Mouse (Mus musculus) embryonic facial prominence, embryonic 14.5 days (tissue): ENCODE results near the gene Hps3. TPM values are rescaled to one million over a fixed set of nuclear protein-coding genes. Genes with fewer than 3 reads are reported as not detected.
"Not testable (repeated sequence)": the region's sequence is repeated elsewhere in the genome, so short reads cannot be mapped to it uniquely, and the experiment has no call there.

Experiments
- ATAC-seq: fragments of 200-750 bp; cut with Nextera tagmentation; 2 replicates; pipeline ENCODE4 v1.8.0; 2017; ENCODE audit warnings: low read depth, moderate number of reproducible peaks, moderate TSS enrichment
- DNase-seq: peaks from one replicate; pipeline ENCODE4 v3.0.0-alpha.2; 2015; ENCODE audit warnings: low spot score
- H3K27ac ChIP-seq: fragments of 300-500 bp; sonication (generic); replicated peaks from 2 replicates; pipeline ENCODE4 v1.5.1; 2014; ENCODE audit warnings: low read depth, mild to moderate bottlenecking, low read length, moderate library complexity
- H3K27me3 ChIP-seq: fragments of 300-500 bp; sonication (generic); replicated peaks from 2 replicates; pipeline ENCODE4 v1.6.1; 2014; ENCODE audit warnings: low read length; ENCODE audit not compliant: control insufficient read depth, insufficient read depth
- H3K36me3 ChIP-seq: fragments of 300-500 bp; sonication (generic); 2 replicates; pipeline ENCODE4 v1.6.1; 2014; ENCODE audit warnings: low read length, mixed read lengths; ENCODE audit not compliant: control insufficient read depth, insufficient read depth
- H3K4me1 ChIP-seq: fragments of 300-500 bp; sonication (generic); 2 replicates; pipeline ENCODE4 v1.6.1; 2014; ENCODE audit warnings: antibody characterized with exemption, low read length; ENCODE audit not compliant: control insufficient read depth, insufficient read depth
- H3K4me2 ChIP-seq: fragments of 300-500 bp; sonication (generic); 2 replicates; pipeline ENCODE4 v1.6.1; 2014; ENCODE audit warnings: low read depth, mild to moderate bottlenecking, low read length, moderate library complexity, mixed read lengths
- H3K4me3 ChIP-seq: fragments of 300-500 bp; sonication (generic); 2 replicates; pipeline ENCODE4 v1.5.1; 2014; ENCODE audit warnings: low read depth, mild to moderate bottlenecking, low read length
- H3K9ac ChIP-seq: fragments of 300-500 bp; sonication (generic); 2 replicates; pipeline ENCODE4 v1.6.1; 2014; ENCODE audit warnings: low read depth, mild to moderate bottlenecking, low read length, moderate library complexity, mixed read lengths
- H3K9me3 ChIP-seq: fragments of 300-500 bp; sonication (generic); 2 replicates; pipeline ENCODE4 v1.6.1; 2016; ENCODE audit warnings: low read length; ENCODE audit not compliant: control insufficient read depth
- WGBS: fragments of 180-500 bp; shearing (Covaris S2); extraction: QIAGEN DNeasy Blood & Tissue Kit; methylation state at CpG from one replicate; pipeline ENCODE4 v1.1.7; 2014; 5-methylcytosine and 5-hydroxymethylcytosine counted together
- polyA plus RNA-seq: library from polyadenylated mRNA; unstranded; fragments of >200 nt; fragmentation: Nextera tagmentation; extraction: Ambion mirVana; gene quantifications from 2 replicates; pipeline ENCODE4 v1.2.1, GENCODE M21; 2014

Hps3 gene
- polyA plus RNA-seq, 1 experiment from 2014 or later: 9.9 TPM

GRCm38 (mm10) chr3:20014454-20014853, 20.7 kb downstream of the Hps3 start:
- Histone ChIP-seq H3K4me1 (peaks cover 4% of the 10 kb centered on the region; the same call in 1 of the 2 replicates), H3K9me3 (no peaks in the 10 kb centered on the region), H3K9ac (no peak overlapping the region), H3K27me3 (no peaks in the 10 kb centered on the region), H3K27ac (no peak overlapping the region), H3K4me2 (no peak overlapping the region), H3K4me3 (no peak overlapping the region), H3K36me3 (peaks cover 29% of the 10 kb centered on the region; the same call in 1 of the 2 replicates)
- ATAC-seq: no peak
- DNase-seq: no peak
- 94% methylated on average over 2 of the region's 2 CpGs for WGBS

- DNase-seq: peak; percentile 53
Measured at GRCm38 (mm10) chr3:20010905-20011304, 24.2 kb downstream of the Hps3 start.

GRCm38 (mm10) chr3:20010464-20010863, 24.7 kb downstream of the Hps3 start:
- H3K36me3 ChIP-seq: peaks cover 12% of the 10 kb centered on the region; the same call in 1 of the 2 replicates
- H3K4me1 ChIP-seq: peaks cover 7% of the 10 kb centered on the region
- peak overlapping the region; percentile 32 for H3K4me2 ChIP-seq
- DNase-seq (no peak), ATAC-seq (no peak)
- H3K9me3 ChIP-seq: no peaks in the 10 kb centered on the region
- H3K4me3 ChIP-seq: no peak overlapping the region
- H3K27ac ChIP-seq: peak overlapping the region; percentile 71
- no peak overlapping the region for H3K9ac ChIP-seq
- no peaks in the 10 kb centered on the region for H3K27me3 ChIP-seq
- 63% methylated on average over 9 of the region's 9 CpGs for whole genome bisulfite sequencing

More at GRCm38 (mm10) chr3:20010905-20011304, 24.2 kb downstream of the Hps3 start:
- H3K4me1 ChIP-seq, H3K9ac ChIP-seq, H3K4me3 ChIP-seq, H3K9me3 ChIP-seq, H3K27me3 ChIP-seq: not testable (repeated sequence)
- peak overlapping the region; percentile 32 for H3K4me2 ChIP-seq
- 35% methylated on average over 7 of the region's 7 CpGs for WGBS
- peak overlapping the region; percentile 71 for H3K27ac ChIP-seq
- H3K36me3 ChIP-seq: peaks cover 16% of the 10 kb centered on the region; the same call in 1 of the 2 replicates
- 0 out of 2 replicates have a peak, but pooled peaks have one; percentile 44 for ATAC-seq

GRCm38 (mm10) chr3:20007759-20008158, 27.4 kb downstream of the Hps3 start:
- no peak for ATAC-seq
- Histone ChIP-seq H3K9ac (no peak overlapping the region), H3K9me3 (no peaks in the 10 kb centered on the region), H3K4me2 (no peak overlapping the region), H3K4me3 (no peak overlapping the region), H3K27me3 (no peaks in the 10 kb centered on the region), H3K4me1 (peaks cover 7% of the 10 kb centered on the region), H3K36me3 (0 out of 2 replicates have a peak, but pooled peaks cover 7% of the 10 kb centered on the region), H3K27ac (no peak overlapping the region)
- WGBS: 75% methylated on average over 5 of the region's 5 CpGs
- DNase-seq: no peak

- Histone ChIP-seq H3K4me2 (no peak overlapping the region), H3K4me1 (peaks cover 7% of the 10 kb centered on the region), H3K27me3 (no peaks in the 10 kb centered on the region), H3K4me3 (no peak overlapping the region), H3K27ac (no peak overlapping the region), H3K9ac (no peak overlapping the region), H3K36me3 (0 out of 2 replicates have a peak, but pooled peaks cover 9% of the 10 kb centered on the region), H3K9me3 (no peaks in the 10 kb centered on the region)
- no peak for DNase-seq
- 90% methylated on average over 4 of the region's 4 CpGs for WGBS
- no peak for ATAC-seq
Measured at GRCm38 (mm10) chr3:20007275-20007674, 27.8 kb downstream of the Hps3 start.

GRCm38 (mm10) chr3:20005611-20006010, 29.5 kb downstream of the Hps3 start:
- Histone ChIP-seq H3K4me2 (no peak overlapping the region), H3K9ac (no peak overlapping the region), H3K27ac (no peak overlapping the region), H3K4me3 (no peak overlapping the region), H3K27me3 (no peaks in the 10 kb centered on the region), H3K9me3 (no peaks in the 10 kb centered on the region), H3K4me1 (peaks cover 6% of the 10 kb centered on the region), H3K36me3 (0 out of 2 replicates have a peak, but pooled peaks cover 13% of the 10 kb centered on the region)
- WGBS: 68% methylated on average over 1 of the region's 1 CpGs
- ATAC-seq (no peak), DNase-seq (peak; percentile 64)

- Histone ChIP-seq H3K9me3 (no peaks in the 10 kb centered on the region), H3K27me3 (no peaks in the 10 kb centered on the region), H3K4me1 (peaks cover 3% of the 10 kb centered on the region; the same call in 1 of the 2 replicates), H3K4me3 (no peak overlapping the region), H3K36me3 (0 out of 2 replicates have a peak, but pooled peaks cover 13% of the 10 kb centered on the region), H3K4me2 (no peak overlapping the region), H3K9ac (no peak overlapping the region), H3K27ac (no peak overlapping the region)
- DNase-seq (no peak), ATAC-seq (no peak)
- WGBS: 76% methylated on average over 8 of the region's 8 CpGs
Measured at GRCm38 (mm10) chr3:20004422-20004821, 30.7 kb downstream of the Hps3 start.

- 85% methylated on average over 5 of the region's 5 CpGs for WGBS
- H3K36me3 ChIP-seq: 0 out of 2 replicates have a peak, but pooled peaks cover 13% of the 10 kb centered on the region
- H3K4me3 ChIP-seq: no peak overlapping the region
- peaks cover 3% of the 10 kb centered on the region; the same call in 1 of the 2 replicates for H3K4me1 ChIP-seq
- no peaks in the 10 kb centered on the region for H3K27me3 ChIP-seq
- H3K9ac ChIP-seq: no peak overlapping the region
- H3K9me3 ChIP-seq: no peaks in the 10 kb centered on the region
- no peak for ATAC-seq
- DNase-seq: no peak
- no peak overlapping the region for H3K27ac ChIP-seq
- no peak overlapping the region for H3K4me2 ChIP-seq
Measured at GRCm38 (mm10) chr3:20002786-20003185, 32.3 kb downstream of the Hps3 start.

GRCm38 (mm10) chr3:20000806-20001205, 34.3 kb downstream of the Hps3 start:
- Histone ChIP-seq H3K9me3 (no peaks in the 10 kb centered on the region), H3K4me3 (no peak overlapping the region), H3K27me3 (no peaks in the 10 kb centered on the region), H3K36me3 (peaks cover 21% of the 10 kb centered on the region; the same call in 1 of the 2 replicates), H3K27ac (no peak overlapping the region), H3K4me1 (peaks cover 3% of the 10 kb centered on the region; the same call in 1 of the 2 replicates), H3K9ac (no peak overlapping the region), H3K4me2 (no peak overlapping the region)
- ATAC-seq (no peak), DNase-seq (no peak)
- WGBS: 70% methylated on average over 4 of the region's 4 CpGs
